Mouse (Mus musculus) testis, adult 2 months (tissue): ENCODE data around the gene Pcgf6. TPM values are rescaled to one million over a fixed set of nuclear protein-coding genes. Genes with fewer than 3 reads are reported as not detected.

Source experiments
- H3K27ac ChIP-seq: fragments of 200-500 bp; 2 replicates; pipeline ENCODE4 v1.5.1; 2012; ENCODE audit warnings: low read depth, low read length; ENCODE audit not compliant: control insufficient read depth, insufficient read depth
- H3K27me3 ChIP-seq: fragments of 200-500 bp; 2 replicates; pipeline ENCODE4 v1.6.1; 2012; ENCODE audit warnings: mild to moderate bottlenecking, low read length, moderate library complexity; ENCODE audit not compliant: control insufficient read depth, insufficient read depth
- H3K36me3 ChIP-seq: fragments of 200-500 bp; 2 replicates; pipeline ENCODE4 v1.6.1; 2012; ENCODE audit warnings: mild to moderate bottlenecking, low read length; ENCODE audit not compliant: control insufficient read depth, insufficient read depth
- H3K4me1 ChIP-seq: fragments of 200-500 bp; 2 replicates; pipeline ENCODE4 v1.6.1; 2012; ENCODE audit warnings: low read length; ENCODE audit not compliant: control insufficient read depth, insufficient read depth
- H3K4me3 ChIP-seq: fragments of 200-500 bp; 2 replicates; pipeline ENCODE4 v1.5.1; 2012; ENCODE audit warnings: low read depth, mild to moderate bottlenecking, low read length, moderate library complexity, mixed read lengths; ENCODE audit not compliant: control insufficient read depth
- CTCF ChIP-seq: fragments of 200-500 bp; IDR thresholded peaks from 2 replicates; pipeline ENCODE4 v1.5.1; 2012; ENCODE audit warnings: low read depth, mild to moderate bottlenecking, inconsistent platforms, low read length, moderate library complexity; ENCODE audit not compliant: control insufficient read depth, insufficient read depth, insufficient replicate concordance
- POLR2A ChIP-seq: fragments of 200-500 bp; IDR thresholded peaks from 2 replicates; pipeline ENCODE4 v1.6.1; 2012; ENCODE audit warnings: low read depth, mild to moderate bottlenecking, inconsistent platforms, low read length, moderate library complexity; ENCODE audit not compliant: control insufficient read depth
- polyA plus RNA-seq: library from polyadenylated mRNA; depleted of rRNA; stranded (reverse); fragments of >200 nt; gene quantifications from 2 replicates; pipeline ENCODE4 v1.2.3, GENCODE M21; 2012

Gene Pcgf6
- polyA plus RNA-seq, 1 experiment, result 31.9 TPM

- Histone ChIP-seq H3K4me1 (peaks cover 16% of the 10 kb centered on the region), H3K27me3 (no peaks in the 10 kb centered on the region; the same call in 1 of the 2 replicates), H3K27ac (no peak overlapping the region), H3K36me3 (no peaks in the 10 kb centered on the region), H3K4me3 (no peak overlapping the region)
- no peak for TF ChIP-seq CTCF
- no peak for TF ChIP-seq POLR2A
Measured at GRCm38 (mm10) chr19:47015965-47016364, 34.7 kb downstream of the Pcgf6 start.

DNA sequence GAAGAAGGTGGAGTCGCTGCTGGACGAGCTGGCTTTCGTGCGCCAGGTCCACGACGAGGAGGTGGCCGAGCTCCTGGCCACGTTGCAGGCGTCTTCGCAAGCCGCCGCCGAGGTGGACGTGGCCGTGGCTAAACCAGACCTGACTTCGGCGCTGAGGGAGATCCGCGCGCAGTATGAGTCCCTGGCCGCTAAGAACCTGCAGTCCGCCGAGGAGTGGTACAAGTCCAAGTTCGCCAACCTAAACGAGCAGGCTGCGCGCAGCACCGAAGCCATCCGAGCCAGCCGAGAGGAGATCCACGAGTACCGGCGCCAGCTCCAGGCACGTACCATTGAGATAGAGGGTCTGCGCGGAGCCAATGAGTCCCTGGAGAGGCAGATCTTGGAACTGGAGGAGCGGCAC lies 35.3 kb downstream of the Pcgf6 start:
- no peak overlapping the region for H3K27ac ChIP-seq
- no peaks in the 10 kb centered on the region; the same call in 1 of the 2 replicates for H3K27me3 ChIP-seq
- TF ChIP-seq CTCF (no peak), POLR2A (no peak)
- no peaks in the 10 kb centered on the region for H3K36me3 ChIP-seq
- H3K4me3 ChIP-seq, result peak overlapping the region; percentile 77
- H3K4me1 ChIP-seq, result peaks cover 16% of the 10 kb centered on the region

DNA sequence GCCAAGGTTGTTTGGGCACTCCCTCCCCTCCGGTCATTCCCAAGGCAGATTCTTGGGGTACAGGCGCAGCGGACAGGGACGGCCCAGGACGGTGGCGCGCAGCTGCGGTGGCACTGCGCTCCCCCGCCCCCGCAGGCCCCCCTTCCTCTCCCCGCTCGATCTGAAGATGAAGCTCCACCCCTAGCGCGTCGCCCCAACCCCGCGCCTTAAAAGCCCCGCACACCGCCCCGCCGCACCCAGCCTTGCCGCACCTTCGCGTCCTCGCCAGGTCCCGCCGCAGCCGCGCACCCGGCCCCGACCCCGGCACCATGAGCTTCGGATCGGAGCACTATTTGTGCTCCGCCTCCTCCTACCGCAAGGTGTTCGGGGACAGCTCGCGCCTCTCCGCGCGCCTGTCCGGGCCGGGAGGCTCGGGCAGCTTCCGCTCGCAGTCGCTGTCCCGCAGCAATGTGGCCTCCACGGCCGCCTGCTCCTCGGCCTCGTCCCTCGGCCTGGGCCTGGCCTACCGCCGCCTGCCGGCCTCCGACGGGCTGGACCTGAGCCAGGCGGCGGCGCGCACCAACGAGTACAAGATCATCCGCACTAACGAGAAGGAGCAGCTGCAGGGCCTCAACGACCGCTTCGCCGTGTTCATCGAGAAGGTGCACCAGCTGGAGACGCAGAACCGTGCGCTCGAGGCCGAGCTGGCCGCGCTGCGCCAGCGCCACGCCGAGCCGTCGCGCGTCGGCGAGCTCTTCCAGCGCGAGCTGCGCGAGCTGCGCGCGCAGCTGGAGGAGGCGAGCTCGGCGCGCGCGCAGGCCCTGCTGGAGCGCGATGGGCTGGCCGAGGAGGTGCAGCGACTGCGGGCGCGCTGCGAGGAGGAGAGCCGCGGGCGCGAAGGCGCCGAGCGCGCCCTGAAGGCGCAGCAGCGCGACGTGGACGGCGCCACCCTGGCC lies 36.0 kb downstream of the Pcgf6 start, which contains the start of the genes Ina and Nt5c2:
TSS of gene Ina (plus strand) at position 252 of the 935 bp plus-strand sequence.
TSS of gene Nt5c2 (minus strand) at position 707 of the 935 bp plus-strand sequence.
- Histone ChIP-seq H3K4me1 (peaks cover 16% of the 10 kb centered on the region), H3K27ac (no peak within 1 kb of the TSS), H3K36me3 (no peaks in the 10 kb centered on the region), H3K4me3 (peak within 1 kb of the TSS; percentile 77), H3K27me3 (no peaks in the 10 kb centered on the region; the same call in 1 of the 2 replicates)
- no peak; the same call in 1 of the 2 replicates for TF ChIP-seq POLR2A
- TF ChIP-seq CTCF, result no peak

GRCm38 (mm10) chr19:47014159-47014446 lies 36.6 kb downstream of the Pcgf6 start:
- peak overlapping the region; percentile 39; the same call in 1 of the 2 replicates for H3K4me3 ChIP-seq
- H3K4me1 ChIP-seq, result peaks cover 16% of the 10 kb centered on the region
- no peak overlapping the region for H3K27ac ChIP-seq
- no peaks in the 10 kb centered on the region; the same call in 1 of the 2 replicates for H3K27me3 ChIP-seq
- no peak for TF ChIP-seq POLR2A
- no peak for TF ChIP-seq CTCF
- H3K36me3 ChIP-seq, result no peaks in the 10 kb centered on the region

DNA sequence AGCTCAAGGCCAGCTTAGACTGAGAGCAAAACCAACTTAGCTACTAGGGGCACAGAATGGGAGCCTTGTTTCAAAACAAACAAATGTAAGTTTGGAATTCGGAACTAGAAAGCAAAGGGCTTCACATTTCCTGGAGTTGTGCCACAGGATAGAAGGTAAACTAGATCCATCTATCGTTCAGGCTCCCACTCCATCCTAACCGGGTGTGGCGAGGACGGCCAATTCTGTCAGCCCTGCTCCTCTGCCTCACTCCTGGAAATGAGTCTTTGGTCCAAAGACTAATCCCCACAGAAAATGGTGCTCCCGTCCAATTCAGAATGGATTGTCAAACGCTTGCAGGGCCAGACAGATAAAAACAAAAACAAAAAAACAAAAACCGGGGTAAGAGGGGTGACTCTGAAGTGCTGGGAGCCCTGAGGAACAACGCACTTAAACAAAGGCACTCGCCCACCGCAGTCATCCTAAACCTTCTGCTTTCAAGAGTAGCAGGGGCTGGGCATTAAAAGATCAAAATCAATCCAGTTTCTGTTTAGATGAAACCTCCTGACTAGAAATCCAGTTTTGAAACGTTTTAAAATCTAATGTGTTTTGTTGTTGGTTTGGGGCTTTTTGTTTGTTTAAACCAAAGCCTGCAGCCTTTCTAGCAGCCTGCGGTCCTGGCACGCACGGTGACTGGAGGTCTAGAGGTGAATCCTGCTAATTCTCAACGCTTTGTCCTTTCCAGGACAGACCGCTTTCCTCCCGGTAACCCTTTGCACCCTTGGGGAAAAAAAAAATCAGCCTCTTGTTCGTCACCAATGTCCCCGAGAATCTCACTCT lies 37.2 kb downstream of the Pcgf6 start:
- Histone ChIP-seq H3K4me3 (no peak overlapping the region), H3K27me3 (no peaks in the 10 kb centered on the region; the same call in 1 of the 2 replicates), H3K27ac (no peak overlapping the region)

DNA sequence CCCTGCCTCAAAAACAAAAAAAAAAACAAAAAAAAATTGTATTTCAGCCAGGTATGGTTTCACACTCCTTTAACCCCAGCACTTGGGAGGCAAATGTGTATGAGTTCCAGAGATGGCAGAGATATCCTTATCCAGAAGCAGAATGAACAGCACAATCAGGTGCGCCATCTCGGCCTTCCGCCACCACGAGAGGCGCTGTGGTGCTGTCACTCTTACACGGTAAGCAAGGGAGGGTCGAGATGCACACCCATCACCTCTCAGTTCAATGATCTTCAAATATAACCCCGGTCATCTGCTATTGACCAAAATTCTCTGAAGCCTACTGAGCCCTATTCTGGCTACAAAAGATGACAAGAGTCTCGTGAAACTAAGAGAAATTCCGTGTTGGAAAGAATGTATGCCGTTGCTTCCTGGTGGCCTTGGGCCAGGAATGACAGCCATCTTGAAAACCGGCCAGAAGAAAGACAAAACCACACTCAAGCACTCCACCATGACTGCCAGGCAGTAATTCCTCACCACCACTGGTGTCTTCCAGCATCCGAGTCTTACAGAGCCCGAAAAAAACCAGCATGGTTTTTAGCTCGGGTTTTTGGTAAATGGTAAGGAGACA lies 38.1 kb downstream of the Pcgf6 start:
- H3K27ac ChIP-seq, result no peak overlapping the region
- H3K27me3 ChIP-seq, result no peaks in the 10 kb centered on the region; the same call in 1 of the 2 replicates
- no peak overlapping the region for H3K4me3 ChIP-seq
- no peaks in the 10 kb centered on the region for H3K36me3 ChIP-seq
- peaks cover 16% of the 10 kb centered on the region for H3K4me1 ChIP-seq
- TF ChIP-seq CTCF (no peak), POLR2A (no peak)

More for the DNA sequence above, 37.2 kb downstream of the Pcgf6 start:
- no peaks in the 10 kb centered on the region for H3K36me3 ChIP-seq
- no peak for TF ChIP-seq POLR2A
- peaks cover 16% of the 10 kb centered on the region for H3K4me1 ChIP-seq
